Mouse (Mus musculus) adrenal gland, postnatal 4 days (tissue): ENCODE measurements around the gene Scgb1b10. TPM values are rescaled to one million over a fixed set of nuclear protein-coding genes. Genes with fewer than 3 reads are reported as not detected.
"Not testable (repeated sequence)": the region's sequence is repeated elsewhere in the genome, so short reads cannot be mapped to it uniquely, and the experiment has no call there.

Source experiments
- DNase-seq, 2 experiments: peaks; one replicate each; pipeline ENCODE4 v3.0.0; 2021 to 2022; ENCODE audit warnings: low spot score in 2 of 2, mixed read lengths in 2 of 2
- long read RNA-seq, 2 experiments: library from polyadenylated mRNA; stranded (forward); transcript quantifications; one replicate each; pipeline ENCODE4 v2.0.0; 2021
- total RNA-seq, 2 experiments: library from RNA; stranded (reverse); gene quantifications; 2 replicates each; pipeline ENCODE4 v1.2.3; 2021

The Scgb1b10 gene
- total RNA-seq, result not detected
- long read RNA-seq, experiment 1, result 0 reads
- long read RNA-seq, experiment 2, result 0 reads

- not testable (repeated sequence) for DNase-seq
Measured at GRCm38 (mm10) chr7:32100553-32100952, at the start of gene Scgb1b10. Gene Scgb1b10 (plus strand): TSS chr7:32100853.

Other genes starting within 250 kb of the Scgb1b10 start
- not detected for gene Scgb2b11, start 110.3 kb downstream of the Scgb1b10 start, total RNA-seq
- not detected for gene Scgb1b11, start 122.0 kb downstream of the Scgb1b10 start, total RNA-seq
- not detected for gene Scgb2b12, start 226.4 kb downstream of the Scgb1b10 start, total RNA-seq
- not detected for gene Scgb1b12, start 233.3 kb downstream of the Scgb1b10 start, total RNA-seq